Mouse (Mus musculus): ENCODE data around the gene Etfa. TPM values are rescaled to one million over a fixed set of nuclear protein-coding genes. Genes with fewer than 3 reads are reported as not detected.
A peak's percentile ranks its signal among the peaks of the same experiment; 100 is the strongest.

Gene Etfa
- polyA plus RNA-seq, 1 experiment from 2014 or later = 483 TPM

GRCm38 (mm10) chr9:55538377-55538776 is 26.3 kb upstream of the Etfa start, which contains the start of gene Isl2:
TSS of gene Isl2 (plus strand) at chr9:55538672.
- WGBS = 9% methylated on average over 4 of the region's 4 CpGs
- no peak within 1 kb of the TSS for H3K4me3 ChIP-seq (ENCODE audit: low read length)
- no peak within 1 kb of the TSS for H3K9ac ChIP-seq (ENCODE audit: low read length)
- H3K9me3 ChIP-seq (replicated peaks; ENCODE audit: control insufficient read depth, low read length) = no peaks in the 10 kb centered on the region
- H3K4me2 ChIP-seq (ENCODE audit: low read depth, low read length) = peak within 1 kb of the TSS; percentile 5; the same call in 1 of the 2 replicates
- no peaks in the 10 kb centered on the region for H3K36me3 ChIP-seq (ENCODE audit: control insufficient read depth, insufficient read depth)
- H3K4me1 ChIP-seq (ENCODE audit: control insufficient read depth, insufficient read depth, low read length) = peaks cover 12% of the 10 kb centered on the region
- ATAC-seq (replicated peaks; ENCODE audit: extremely low read depth, insufficient read depth, low FRiP score) = no peak
- H3K27ac ChIP-seq (ENCODE audit: low read length) = no peak within 1 kb of the TSS
- H3K27me3 ChIP-seq (ENCODE audit: control insufficient read depth, insufficient read depth, low read length) = peaks cover 57% of the 10 kb centered on the region

GRCm38 (mm10) chr9:55535907-55536306 is 23.9 kb upstream of the Etfa start:
- Histone ChIP-seq H3K4me3 (ENCODE audit: low read length) (no peak overlapping the region), H3K27ac (ENCODE audit: low read length) (no peak overlapping the region), H3K4me2 (ENCODE audit: low read depth, low read length) (no peak overlapping the region), H3K4me1 (ENCODE audit: control insufficient read depth, insufficient read depth, low read length) (0 out of 2 replicates have a peak, but pooled peaks cover 2% of the 10 kb centered on the region), H3K36me3 (ENCODE audit: control insufficient read depth, insufficient read depth) (no peaks in the 10 kb centered on the region), H3K9ac (ENCODE audit: low read length) (no peak overlapping the region), H3K9me3 (replicated peaks; ENCODE audit: control insufficient read depth, low read length) (no peaks in the 10 kb centered on the region), H3K27me3 (ENCODE audit: control insufficient read depth, insufficient read depth, low read length) (peaks cover 42% of the 10 kb centered on the region)
- 15% methylated on average over 3 of the region's 3 CpGs for WGBS
- ATAC-seq (replicated peaks; ENCODE audit: extremely low read depth, insufficient read depth, low FRiP score) = no peak

DNA sequence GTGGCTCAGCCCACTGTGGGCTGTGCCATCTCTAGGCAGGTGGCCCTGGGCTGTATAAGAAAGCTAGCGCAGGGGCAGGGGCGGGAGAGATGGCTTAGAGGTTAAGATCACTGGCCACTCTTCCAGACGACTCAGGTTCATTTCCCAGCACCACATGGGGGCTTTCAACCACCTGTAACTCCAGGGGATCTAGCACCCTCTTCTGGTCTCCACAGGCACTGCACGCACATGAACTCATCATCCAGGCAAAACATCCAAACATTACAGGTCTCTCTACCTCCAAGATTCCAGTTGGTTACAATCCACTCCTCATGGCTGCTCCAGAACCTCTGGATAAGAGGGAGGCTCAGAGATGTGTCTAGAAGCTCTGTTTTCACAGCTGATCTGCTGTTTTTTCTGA is 13.7 kb upstream of the Etfa start:
- Histone ChIP-seq H3K4me1 (ENCODE audit: control insufficient read depth, insufficient read depth, low read length) (no peaks in the 10 kb centered on the region), H3K4me2 (ENCODE audit: low read depth, low read length) (no peak overlapping the region), H3K36me3 (ENCODE audit: control insufficient read depth, insufficient read depth) (no peaks in the 10 kb centered on the region), H3K27me3 (ENCODE audit: control insufficient read depth, insufficient read depth, low read length) (no peaks in the 10 kb centered on the region; the same call in 1 of the 2 replicates), H3K27ac (ENCODE audit: low read length) (no peak overlapping the region), H3K4me3 (ENCODE audit: low read length) (no peak overlapping the region), H3K9me3 (replicated peaks; ENCODE audit: control insufficient read depth, low read length) (peaks cover 3% of the 10 kb centered on the region; the same call in 1 of the 2 replicates), H3K9ac (ENCODE audit: low read length) (no peak overlapping the region)
- ATAC-seq (replicated peaks; ENCODE audit: extremely low read depth, insufficient read depth, low FRiP score) = no peak
- 42% methylated on average over 4 of the region's 4 CpGs for WGBS

DNA sequence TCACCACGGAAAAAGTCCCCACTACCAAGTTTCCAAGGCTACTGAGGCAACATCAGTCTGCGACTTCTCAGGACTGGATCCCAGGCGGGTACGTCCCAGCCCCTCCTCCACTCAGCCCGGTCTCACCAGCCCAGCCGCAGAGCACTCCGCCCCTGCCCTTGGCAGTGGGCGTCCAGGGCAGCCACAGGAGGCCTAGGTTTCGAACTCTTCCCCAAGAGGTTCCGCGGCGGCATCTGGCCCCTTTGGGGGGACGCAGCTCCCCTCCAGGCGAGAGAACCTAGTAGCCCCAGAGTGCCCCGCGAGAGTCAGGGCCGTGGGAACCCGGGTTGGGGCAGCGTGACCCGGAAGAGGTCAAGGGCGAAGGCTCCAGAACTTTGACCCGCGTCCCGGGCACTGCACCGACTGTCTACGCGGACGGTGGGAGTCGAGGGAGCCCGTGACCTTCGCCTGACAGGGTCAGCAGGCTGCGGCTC is 486 bp downstream of the Etfa start:
- H3K27ac ChIP-seq (ENCODE audit: low read length) = peak overlapping the region; percentile 98
- peak overlapping the region; percentile 71 for H3K4me2 ChIP-seq (ENCODE audit: low read depth, low read length)
- H3K27me3 ChIP-seq (ENCODE audit: control insufficient read depth, insufficient read depth, low read length) = peaks cover 6% of the 10 kb centered on the region
- no peaks in the 10 kb centered on the region for H3K9me3 ChIP-seq (replicated peaks; ENCODE audit: control insufficient read depth, low read length)
- ATAC-seq (replicated peaks; ENCODE audit: extremely low read depth, insufficient read depth, low FRiP score) = peak; percentile 78
- H3K4me1 ChIP-seq (ENCODE audit: control insufficient read depth, insufficient read depth, low read length) = peaks cover 17% of the 10 kb centered on the region
- WGBS = 0% methylated on average over 27 of the region's 32 CpGs
- H3K36me3 ChIP-seq (ENCODE audit: control insufficient read depth, insufficient read depth) = no peaks in the 10 kb centered on the region
- H3K9ac ChIP-seq (ENCODE audit: low read length) = peak overlapping the region; percentile 99
- H3K4me3 ChIP-seq (ENCODE audit: low read length) = peak overlapping the region; percentile 99

GRCm38 (mm10) chr9:55510651-55511235 is 1.3 kb downstream of the Etfa start:
- H3K4me3 ChIP-seq (ENCODE audit: low read length) = peak overlapping the region; percentile 99
- no peak for ATAC-seq (replicated peaks; ENCODE audit: extremely low read depth, insufficient read depth, low FRiP score)
- 79% methylated on average over 10 of the region's 10 CpGs for WGBS
- no peaks in the 10 kb centered on the region for H3K36me3 ChIP-seq (ENCODE audit: control insufficient read depth, insufficient read depth)
- H3K9ac ChIP-seq (ENCODE audit: low read length) = peak overlapping the region; percentile 99
- no peaks in the 10 kb centered on the region for H3K9me3 ChIP-seq (replicated peaks; ENCODE audit: control insufficient read depth, low read length)
- H3K27me3 ChIP-seq (ENCODE audit: control insufficient read depth, insufficient read depth, low read length) = peaks cover 6% of the 10 kb centered on the region
- H3K4me2 ChIP-seq (ENCODE audit: low read depth, low read length) = peak overlapping the region; percentile 71
- H3K4me1 ChIP-seq (ENCODE audit: control insufficient read depth, insufficient read depth, low read length) = peaks cover 19% of the 10 kb centered on the region
- peak overlapping the region; percentile 98; the same call in 1 of the 2 replicates for H3K27ac ChIP-seq (ENCODE audit: low read length)

DNA sequence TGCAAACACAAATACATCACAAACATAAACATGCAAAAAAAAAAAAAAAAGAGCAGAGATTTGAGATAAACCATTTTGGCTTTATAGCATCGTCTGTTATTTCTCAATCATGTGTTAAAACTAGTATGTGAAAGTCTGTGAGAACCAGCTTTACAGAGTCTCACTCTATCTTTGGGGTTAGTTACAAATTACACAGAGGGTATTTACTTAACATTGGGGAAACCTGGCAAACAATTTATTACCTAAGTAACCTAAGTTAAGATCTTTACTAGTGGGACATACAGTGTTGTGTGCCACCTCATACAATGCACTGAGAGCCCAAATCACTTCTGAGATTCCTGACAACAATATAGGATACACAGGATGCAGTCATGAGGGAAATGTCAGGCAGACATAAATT is 2.3 kb downstream of the Etfa start:
- Histone ChIP-seq H3K4me2 (ENCODE audit: low read depth, low read length) (0 out of 2 replicates have a peak overlapping the region, but pooled peaks have one; percentile 18), H3K27me3 (ENCODE audit: control insufficient read depth, insufficient read depth, low read length) (peaks cover 6% of the 10 kb centered on the region), H3K9ac (ENCODE audit: low read length) (no peak overlapping the region), H3K27ac (ENCODE audit: low read length) (no peak overlapping the region), H3K9me3 (replicated peaks; ENCODE audit: control insufficient read depth, low read length) (no peaks in the 10 kb centered on the region), H3K36me3 (ENCODE audit: control insufficient read depth, insufficient read depth) (no peaks in the 10 kb centered on the region), H3K4me3 (ENCODE audit: low read length) (no peak overlapping the region), H3K4me1 (ENCODE audit: control insufficient read depth, insufficient read depth, low read length) (peaks cover 24% of the 10 kb centered on the region)
- 61% methylated on average over 1 of the region's 1 CpGs for WGBS
- no peak for ATAC-seq (replicated peaks; ENCODE audit: extremely low read depth, insufficient read depth, low FRiP score)

DNA sequence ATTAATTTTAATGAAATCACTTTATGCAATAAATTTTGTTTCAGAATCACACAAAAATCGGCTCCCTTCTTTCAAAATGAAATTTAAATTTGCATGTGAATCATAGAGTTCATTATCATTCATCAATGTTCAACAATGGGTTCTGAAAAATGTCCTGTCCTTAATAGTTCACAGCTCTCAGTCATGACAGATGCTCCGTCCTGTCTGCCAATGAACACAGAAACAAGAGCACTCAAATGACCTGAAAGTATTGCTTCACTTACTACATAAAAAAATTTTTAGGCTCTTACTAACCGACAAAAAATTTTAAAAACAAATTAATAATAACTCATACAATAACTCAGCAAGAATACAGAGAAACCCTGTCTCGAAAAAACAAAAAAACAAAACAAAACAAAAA is 3.3 kb downstream of the Etfa start:
- ATAC-seq (replicated peaks; ENCODE audit: extremely low read depth, insufficient read depth, low FRiP score) = no peak
- Histone ChIP-seq H3K4me1 (ENCODE audit: control insufficient read depth, insufficient read depth, low read length) (peaks cover 24% of the 10 kb centered on the region), H3K9me3 (replicated peaks; ENCODE audit: control insufficient read depth, low read length) (no peaks in the 10 kb centered on the region), H3K27me3 (ENCODE audit: control insufficient read depth, insufficient read depth, low read length) (peaks cover 3% of the 10 kb centered on the region; the same call in 1 of the 2 replicates), H3K36me3 (ENCODE audit: control insufficient read depth, insufficient read depth) (no peaks in the 10 kb centered on the region), H3K4me3 (ENCODE audit: low read length) (no peak overlapping the region), H3K27ac (ENCODE audit: low read length) (no peak overlapping the region), H3K9ac (ENCODE audit: low read length) (no peak overlapping the region), H3K4me2 (ENCODE audit: low read depth, low read length) (no peak overlapping the region)
- 69% methylated on average over 4 of the region's 4 CpGs for WGBS

GRCm38 (mm10) chr9:55507922-55508321 is 4.1 kb downstream of the Etfa start:
- no peak for ATAC-seq (replicated peaks; ENCODE audit: extremely low read depth, insufficient read depth, low FRiP score)
- H3K4me3 ChIP-seq (ENCODE audit: low read length) = no peak overlapping the region
- H3K9me3 ChIP-seq (replicated peaks; ENCODE audit: control insufficient read depth, low read length) = no peaks in the 10 kb centered on the region
- H3K4me2 ChIP-seq (ENCODE audit: low read depth, low read length) = no peak overlapping the region
- no peak overlapping the region for H3K9ac ChIP-seq (ENCODE audit: low read length)
- no peaks in the 10 kb centered on the region for H3K27me3 ChIP-seq (ENCODE audit: control insufficient read depth, insufficient read depth, low read length)
- H3K36me3 ChIP-seq (ENCODE audit: control insufficient read depth, insufficient read depth) = no peaks in the 10 kb centered on the region
- no peak overlapping the region for H3K27ac ChIP-seq (ENCODE audit: low read length)
- WGBS = 68% methylated on average over 3 of the region's 3 CpGs
- peaks cover 24% of the 10 kb centered on the region for H3K4me1 ChIP-seq (ENCODE audit: control insufficient read depth, insufficient read depth, low read length)

DNA sequence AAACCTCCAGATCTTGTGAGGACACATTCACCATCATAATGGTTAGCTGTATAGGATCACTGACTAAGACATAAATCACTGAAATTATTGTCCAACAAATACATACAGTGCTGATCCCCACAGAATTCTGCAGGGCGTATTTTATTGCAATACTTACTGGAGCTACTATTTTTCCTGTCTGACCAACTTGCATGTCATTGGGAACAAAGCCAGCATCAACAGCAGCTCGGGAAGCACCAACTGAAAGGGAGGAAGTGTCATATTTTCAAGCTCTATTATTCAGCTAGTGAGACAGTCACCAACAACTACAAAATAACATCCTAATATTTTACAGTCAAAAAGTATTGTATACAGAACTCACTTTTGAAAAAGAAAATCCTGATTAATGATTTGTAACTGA is 29.9 kb downstream of the Etfa start:
- no peaks in the 10 kb centered on the region for H3K4me1 ChIP-seq (ENCODE audit: control insufficient read depth, insufficient read depth, low read length)
- H3K27me3 ChIP-seq (ENCODE audit: control insufficient read depth, insufficient read depth, low read length) = no peaks in the 10 kb centered on the region
- WGBS = 50% methylated on average over 2 of the region's 2 CpGs
- no peak overlapping the region for H3K4me3 ChIP-seq (ENCODE audit: low read length)
- H3K4me2 ChIP-seq (ENCODE audit: low read depth, low read length) = no peak overlapping the region
- no peak for ATAC-seq (replicated peaks; ENCODE audit: extremely low read depth, insufficient read depth, low FRiP score)
- peaks cover 17% of the 10 kb centered on the region for H3K36me3 ChIP-seq (ENCODE audit: control insufficient read depth, insufficient read depth)
- no peak overlapping the region for H3K27ac ChIP-seq (ENCODE audit: low read length)
- H3K9me3 ChIP-seq (replicated peaks; ENCODE audit: control insufficient read depth, low read length) = no peaks in the 10 kb centered on the region
- no peak overlapping the region for H3K9ac ChIP-seq (ENCODE audit: low read length)

Data from heart, embryonic 16.5 days (tissue).